Mouse (Mus musculus) kidney, adult 11 months (tissue): ENCODE measurements around the gene Itprid1.

Experiments used
- DNase-seq: peaks from one replicate; pipeline ENCODE4 v3.0.0; 2022

The Itprid1 gene

GRCm38 (mm10) chr6:55901568-55902328, 65.1 kb downstream of the Itprid1 start:
- DNase-seq, result no peak

- no peak for DNase-seq
Measured at GRCm38 (mm10) chr6:55902329-55902605, 65.6 kb downstream of the Itprid1 start.

- DNase-seq, result no peak
Measured at GRCm38 (mm10) chr6:55919206-55919605, 82.5 kb downstream of the Itprid1 start.

GRCm38 (mm10) chr6:55920282-55920720, 83.6 kb downstream of the Itprid1 start:
- DNase-seq, result no peak

DNA sequence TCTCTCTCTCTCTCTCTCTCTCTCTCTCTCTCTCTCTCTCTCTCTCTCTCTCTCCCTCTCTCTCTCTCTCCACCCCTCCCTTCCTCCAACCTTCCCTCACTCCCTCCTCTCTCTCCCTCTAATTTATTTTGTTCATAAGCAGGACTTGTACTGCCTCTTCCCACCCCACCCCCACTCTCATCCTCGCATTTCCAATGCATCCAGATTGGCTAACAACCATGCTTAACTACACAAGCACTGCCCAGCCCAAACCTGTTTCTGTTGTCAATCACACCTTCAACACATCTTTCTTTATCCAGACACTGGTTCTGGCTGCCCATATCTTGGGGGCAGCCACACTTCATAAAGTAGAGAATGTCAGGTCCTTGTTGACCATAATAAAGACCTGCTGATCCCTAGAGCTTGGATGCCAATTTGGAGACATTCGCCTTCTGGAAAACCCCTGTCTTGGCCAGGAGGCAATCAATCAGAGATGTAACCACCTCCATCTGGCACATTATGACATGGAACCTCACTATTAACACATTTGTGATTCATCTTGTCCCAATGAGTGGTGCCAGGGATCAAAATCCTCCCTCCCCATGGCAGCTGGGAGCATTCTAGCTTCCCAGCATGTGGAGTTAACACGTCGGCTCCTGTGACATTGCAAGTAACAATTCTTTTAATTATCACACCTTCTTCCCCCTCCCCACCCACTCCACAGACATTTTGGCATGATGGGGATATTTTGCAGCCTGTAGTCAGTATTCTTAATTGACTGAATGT, 84.4 kb downstream of the Itprid1 start:
- no peak for DNase-seq

GRCm38 (mm10) chr6:55944709-55945108, 108.0 kb downstream of the Itprid1 start:
- DNase-seq, result no peak

- DNase-seq, result peak; percentile 27
Measured at GRCm38 (mm10) chr6:55950345-55951110, 113.8 kb downstream of the Itprid1 start.

DNA sequence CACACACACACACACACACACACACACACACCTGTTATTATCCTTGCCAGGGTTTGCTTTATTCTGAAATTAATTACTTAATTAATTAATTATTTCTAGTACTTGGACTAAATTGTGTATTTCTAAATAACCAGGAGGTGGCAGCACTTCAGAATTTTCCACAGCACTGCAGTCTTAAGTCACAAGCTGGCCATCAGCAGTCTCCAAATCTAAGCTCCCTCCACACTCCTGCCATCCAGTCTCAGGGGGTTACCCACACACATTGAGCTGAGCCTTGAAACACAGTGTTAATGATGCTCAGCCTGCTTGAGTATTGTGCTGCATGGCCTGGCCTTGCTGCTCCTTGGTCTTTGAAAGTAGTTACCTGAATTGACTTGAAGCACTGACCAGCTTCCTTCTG, 136.3 kb downstream of the Itprid1 start:
- DNase-seq, result no peak

GRCm38 (mm10) chr6:55979766-55980165, 143.1 kb downstream of the Itprid1 start:
- DNase-seq, result no peak

- DNase-seq, result no peak
Measured at GRCm38 (mm10) chr6:56008711-56009110, 172.0 kb downstream of the Itprid1 start.

DNA sequence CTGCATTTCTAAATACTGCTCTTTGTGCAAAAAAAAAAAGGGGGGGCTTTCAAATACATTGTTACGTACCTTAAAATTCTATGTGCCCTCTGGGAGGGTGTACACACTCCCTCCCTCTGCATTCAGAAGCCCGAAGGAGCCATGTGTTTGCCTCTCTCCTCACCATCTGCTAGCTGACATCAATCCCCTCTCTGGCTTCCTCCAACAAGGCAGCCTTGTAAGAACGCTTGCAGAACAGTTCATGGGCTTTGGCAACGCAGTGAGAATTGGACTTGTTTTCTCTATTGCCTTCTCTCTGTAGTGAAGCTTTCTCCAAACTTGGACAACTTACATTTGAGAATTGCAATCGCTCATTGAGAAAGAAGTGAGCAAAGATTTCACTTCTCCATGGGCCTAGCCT, 175.7 kb downstream of the Itprid1 start:
- no peak for DNase-seq

GRCm38 (mm10) chr6:56017291-56017994, 180.7 kb downstream of the Itprid1 start, which contains the start of gene Ppp1r17:
TSS of gene Ppp1r17 (plus strand) at chr6:56017497.
- no peak for DNase-seq

- DNase-seq, result no peak
Measured at GRCm38 (mm10) chr6:56019632-56020031, 182.9 kb downstream of the Itprid1 start.

GRCm38 (mm10) chr6:56025533-56025932, 188.8 kb downstream of the Itprid1 start:
- DNase-seq, result no peak

DNA sequence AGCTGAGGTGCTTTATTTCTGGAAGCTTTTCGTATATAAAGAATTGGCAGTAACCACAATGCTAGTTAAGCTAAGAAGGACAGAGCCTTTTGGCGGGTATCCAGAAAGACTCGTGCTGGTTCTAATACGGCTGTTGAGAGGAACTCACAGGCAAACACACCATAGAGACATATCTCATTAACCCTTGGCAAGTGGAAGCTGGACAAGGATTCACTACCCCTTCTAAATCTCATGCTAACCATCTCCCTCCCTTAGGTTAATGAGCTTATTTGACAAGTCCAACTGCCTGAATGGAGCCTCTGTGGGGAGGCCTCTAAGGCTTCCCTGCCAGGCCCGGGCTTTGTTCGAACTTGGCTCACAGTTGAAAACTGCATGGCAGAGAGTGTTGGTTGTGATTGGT, 190.6 kb downstream of the Itprid1 start:
- DNase-seq, result no peak

GRCm38 (mm10) chr6:56027966-56028365, 191.3 kb downstream of the Itprid1 start:
- DNase-seq, result no peak
